Mouse (Mus musculus): ENCODE results near the gene Spats2l. TPM values are rescaled to one million over a fixed set of nuclear protein-coding genes. Genes with fewer than 3 reads are reported as not detected.

The Spats2l gene
- total and polyA plus RNA-seq, 3 experiments: not detected

GRCm38 (mm10) chr1:57806126-57806525 is 32.2 kb downstream of the Spats2l start:
- Histone ChIP-seq H3K9me3 (replicated peaks; ENCODE audit: insufficient read depth, low read length) (no peaks in the 10 kb centered on the region), H3K4me1 (ENCODE audit: control insufficient read depth in 1 of 2, insufficient read depth in 2 of 2, low read length in 2 of 2) (no peaks in the 10 kb centered on the region), H3K9ac (ENCODE audit: control insufficient read depth, low read depth, low read length, poor library complexity, severe bottlenecking) (no peak overlapping the region), H3K36me3 (ENCODE audit: control insufficient read depth in 1 of 2, insufficient read depth in 2 of 2, low read length in 2 of 2) (no peaks in the 10 kb centered on the region), H3K27ac (ENCODE audit: control insufficient read depth, low read depth, low read length) (no peak overlapping the region), H3K27me3 (ENCODE audit: control insufficient read depth in 1 of 2, insufficient read depth in 2 of 2, low read length in 2 of 2) (no peaks in the 10 kb centered on the region), H3K79me2 (ENCODE audit: control insufficient read depth, insufficient read depth, low read length, poor library complexity) (no peaks in the 10 kb centered on the region), H3K4me3 (ENCODE audit: control insufficient read depth in 1 of 2, insufficient read depth in 1 of 2, low read depth in 2 of 2, low read length in 2 of 2) (no peak overlapping the region)
- no peak for TF ChIP-seq MYB (IDR thresholded peaks at IDR 0.05; ENCODE audit: low read depth, low read length)
- no peak for TF ChIP-seq RAD21 (IDR thresholded peaks at IDR 0.05; ENCODE audit: low read depth, low read length)
- no peak for DNase-seq (ENCODE audit: low read depth, low spot score)

- Histone ChIP-seq H3K27ac (ENCODE audit: control insufficient read depth, low read depth, low read length) (no peak overlapping the region), H3K9me3 (replicated peaks; ENCODE audit: insufficient read depth, low read length) (no peaks in the 10 kb centered on the region), H3K36me3 (ENCODE audit: control insufficient read depth in 1 of 2, insufficient read depth in 2 of 2, low read length in 2 of 2) (no peaks in the 10 kb centered on the region), H3K4me3 (ENCODE audit: control insufficient read depth in 1 of 2, insufficient read depth in 1 of 2, low read depth in 2 of 2, low read length in 2 of 2) (no peak overlapping the region), H3K4me1 (ENCODE audit: control insufficient read depth in 1 of 2, insufficient read depth in 2 of 2, low read length in 2 of 2) (no peaks in the 10 kb centered on the region), H3K79me2 (ENCODE audit: control insufficient read depth, insufficient read depth, low read length, poor library complexity) (no peaks in the 10 kb centered on the region), H3K27me3 (ENCODE audit: control insufficient read depth in 1 of 2, insufficient read depth in 2 of 2, low read length in 2 of 2) (no peaks in the 10 kb centered on the region), H3K9ac (ENCODE audit: control insufficient read depth, low read depth, low read length, poor library complexity, severe bottlenecking) (no peak overlapping the region)
- TF ChIP-seq MYB (IDR thresholded peaks at IDR 0.05; ENCODE audit: low read depth, low read length) (no peak), NRF1 (IDR thresholded peaks at IDR 0.05; ENCODE audit: insufficient read depth, low read depth, low read length, poor library complexity, severe bottlenecking) (no peak), CHD1 (IDR thresholded peaks at IDR 0.05; ENCODE audit: low read depth, low read length) (no peak), POLR2A (IDR thresholded peaks at IDR 0.05; ENCODE audit: control insufficient read depth in 1 of 2, insufficient read depth in 1 of 2, low read depth in 1 of 2, low read length in 2 of 2, poor library complexity in 1 of 2) (no peak), MAX (IDR thresholded peaks at IDR 0.05; ENCODE audit: low read length) (no peak), ELF1 (IDR thresholded peaks at IDR 0.05; ENCODE audit: low read depth, low read length) (no peak), SIN3A (IDR thresholded peaks at IDR 0.05; ENCODE audit: low read length) (no peak), GATA1 (IDR thresholded peaks at IDR 0.05; ENCODE audit: low read depth, low read length) (no peak), MAZ (IDR thresholded peaks at IDR 0.05; ENCODE audit: low read depth, low read length) (no peak), RCOR1 (IDR thresholded peaks at IDR 0.05; ENCODE audit: low read depth, low read length) (no peak), MYC (IDR thresholded peaks at IDR 0.05; ENCODE audit: low read depth, low read length) (no peak), HCFC1 (IDR thresholded peaks at IDR 0.05; ENCODE audit: low read depth, low read length) (no peak), ZNF384 (IDR thresholded peaks at IDR 0.05; ENCODE audit: low read depth, low read length) (no peak)
- no peak for DNase-seq (ENCODE audit: low read depth, low spot score)
Measured at GRCm38 (mm10) chr1:57807882-57808281, 33.9 kb downstream of the Spats2l start.

- TF ChIP-seq CTCF (IDR thresholded peaks at IDR 0.05 in 2 of 3, conservative IDR thresholded peaks at IDR 0.05 in 1 of 3; ENCODE audit: control insufficient read depth in 1 of 3, insufficient read depth in 1 of 3, low read depth in 2 of 3, low read length in 3 of 3, poor library complexity in 1 of 3, severe bottlenecking in 1 of 3) (no peak), USF2 (IDR thresholded peaks at IDR 0.05; ENCODE audit: borderline replicate concordance in 1 of 2, insufficient read depth in 1 of 2, low read depth in 1 of 2, low read length in 2 of 2) (no peak), TBP (IDR thresholded peaks at IDR 0.05; ENCODE audit: low read depth, low read length) (no peak), SIN3A (IDR thresholded peaks at IDR 0.05; ENCODE audit: low read length) (no peak), MAZ (IDR thresholded peaks at IDR 0.05; ENCODE audit: low read depth, low read length) (no peak), JUND (IDR thresholded peaks at IDR 0.05; ENCODE audit: low read depth, low read length) (no peak), TAL1 (IDR thresholded peaks at IDR 0.05; ENCODE audit: low read length) (no peak), MYC (IDR thresholded peaks at IDR 0.05; ENCODE audit: low read depth, low read length) (no peak)
- H3K4me1 ChIP-seq (ENCODE audit: control insufficient read depth in 1 of 2, insufficient read depth in 2 of 2, low read length in 2 of 2): no peaks in the 10 kb centered on the region
- no peak overlapping the region for H3K4me3 ChIP-seq (ENCODE audit: control insufficient read depth in 1 of 2, insufficient read depth in 1 of 2, low read depth in 2 of 2, low read length in 2 of 2)
- no peaks in the 10 kb centered on the region for H3K9me3 ChIP-seq (replicated peaks; ENCODE audit: insufficient read depth, low read length)
- H3K9ac ChIP-seq (ENCODE audit: control insufficient read depth, low read depth, low read length, poor library complexity, severe bottlenecking): no peak overlapping the region
- no peak overlapping the region for H3K27ac ChIP-seq (ENCODE audit: control insufficient read depth, low read depth, low read length)
- no peaks in the 10 kb centered on the region for H3K27me3 ChIP-seq (ENCODE audit: control insufficient read depth in 1 of 2, insufficient read depth in 2 of 2, low read length in 2 of 2)
- no peaks in the 10 kb centered on the region for H3K36me3 ChIP-seq (ENCODE audit: control insufficient read depth in 1 of 2, insufficient read depth in 2 of 2, low read length in 2 of 2)
- H3K79me2 ChIP-seq (ENCODE audit: control insufficient read depth, insufficient read depth, low read length, poor library complexity): no peaks in the 10 kb centered on the region
- DNase-seq (ENCODE audit: low read depth, low spot score): no peak
Measured at GRCm38 (mm10) chr1:57810221-57810620, 36.3 kb downstream of the Spats2l start.

Data from MEL (cell line).